Mouse (Mus musculus) cortical plate, adult 2 months (tissue): ENCODE measurements around the gene Camta1. TPM values are rescaled to one million over a fixed set of nuclear protein-coding genes. Genes with fewer than 3 reads are reported as not detected.

Source experiments
- H3K27ac ChIP-seq: fragments of 200-500 bp; 2 replicates; pipeline ENCODE4 v1.5.1; 2012; ENCODE audit warnings: low read length, control low read depth, inconsistent platforms; ENCODE audit not compliant: insufficient read depth
- H3K4me1 ChIP-seq: fragments of 200-500 bp; 2 replicates; pipeline ENCODE4 v1.6.1; 2011; ENCODE audit warnings: low read length; ENCODE audit not compliant: control insufficient read depth, insufficient read depth
- H3K4me3 ChIP-seq: fragments of 200-500 bp; 2 replicates; pipeline ENCODE4 v1.5.1; 2011; ENCODE audit warnings: mild to moderate bottlenecking, low read length, control low read depth; ENCODE audit not compliant: insufficient read depth
- CTCF ChIP-seq: fragments of 200-500 bp; IDR thresholded peaks from 2 replicates; pipeline ENCODE4 v1.5.1; 2011; ENCODE audit warnings: mild to moderate bottlenecking, control low read depth, low read length; ENCODE audit not compliant: insufficient read depth; ENCODE audit errors: extremely low read depth
- POLR2A ChIP-seq: fragments of 200-500 bp; IDR thresholded peaks from 2 replicates; pipeline ENCODE4 v1.6.1; 2011; ENCODE audit warnings: mild to moderate bottlenecking, low read length, control low read depth; ENCODE audit not compliant: insufficient read depth; ENCODE audit errors: extremely low read depth
- polyA plus RNA-seq: library from polyadenylated mRNA; depleted of rRNA; stranded (reverse); fragments of >200 nt; gene quantifications from 2 replicates; pipeline ENCODE4 v1.2.3, GENCODE M21; 2012

Gene Camta1
- polyA plus RNA-seq, 1 experiment, result 111 TPM

DNA sequence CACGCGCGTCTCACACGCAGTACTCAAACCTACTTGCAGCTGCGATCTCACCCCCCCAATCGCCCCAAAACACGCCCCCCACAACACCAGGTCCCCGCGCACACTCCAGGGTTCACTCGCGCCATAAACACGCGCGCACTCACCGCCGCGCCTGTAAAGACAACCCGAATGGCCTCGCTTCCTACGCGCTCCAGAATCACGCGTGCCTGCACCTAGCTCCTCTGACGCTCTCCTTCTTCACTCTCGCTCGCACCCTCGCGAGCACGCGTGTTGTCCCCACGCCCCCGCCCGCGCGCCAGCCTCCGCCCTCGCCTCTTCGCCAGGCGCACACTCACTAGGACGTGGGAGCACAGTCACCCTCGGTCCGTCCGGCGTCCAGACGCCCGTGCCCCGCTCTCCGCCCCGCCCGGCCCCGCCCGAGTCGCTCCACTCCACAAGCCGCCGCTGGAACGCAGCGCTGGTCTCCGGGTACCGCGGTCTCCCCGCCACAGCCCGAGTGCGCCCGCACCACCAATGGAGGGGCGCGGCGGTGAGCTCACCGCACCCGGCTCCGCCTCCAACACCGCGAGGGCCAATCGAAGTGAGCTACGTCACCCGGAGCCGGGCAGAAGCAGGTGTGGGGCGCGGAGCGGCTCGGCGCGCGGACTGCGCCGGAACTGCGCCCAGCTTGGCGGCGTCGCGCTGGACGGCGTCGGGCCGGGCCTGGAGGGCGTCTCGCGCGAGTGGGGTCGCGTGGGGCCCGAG, 753.5 kb downstream of the Camta1 start:
- Histone ChIP-seq H3K4me3 (peak overlapping the region; percentile 84), H3K27ac (peak overlapping the region; percentile 47), H3K4me1 (peaks cover 7% of the 10 kb centered on the region)
- peak; percentile 44; the same call in 1 of the 2 replicates for TF ChIP-seq POLR2A
- TF ChIP-seq CTCF, result no peak

DNA sequence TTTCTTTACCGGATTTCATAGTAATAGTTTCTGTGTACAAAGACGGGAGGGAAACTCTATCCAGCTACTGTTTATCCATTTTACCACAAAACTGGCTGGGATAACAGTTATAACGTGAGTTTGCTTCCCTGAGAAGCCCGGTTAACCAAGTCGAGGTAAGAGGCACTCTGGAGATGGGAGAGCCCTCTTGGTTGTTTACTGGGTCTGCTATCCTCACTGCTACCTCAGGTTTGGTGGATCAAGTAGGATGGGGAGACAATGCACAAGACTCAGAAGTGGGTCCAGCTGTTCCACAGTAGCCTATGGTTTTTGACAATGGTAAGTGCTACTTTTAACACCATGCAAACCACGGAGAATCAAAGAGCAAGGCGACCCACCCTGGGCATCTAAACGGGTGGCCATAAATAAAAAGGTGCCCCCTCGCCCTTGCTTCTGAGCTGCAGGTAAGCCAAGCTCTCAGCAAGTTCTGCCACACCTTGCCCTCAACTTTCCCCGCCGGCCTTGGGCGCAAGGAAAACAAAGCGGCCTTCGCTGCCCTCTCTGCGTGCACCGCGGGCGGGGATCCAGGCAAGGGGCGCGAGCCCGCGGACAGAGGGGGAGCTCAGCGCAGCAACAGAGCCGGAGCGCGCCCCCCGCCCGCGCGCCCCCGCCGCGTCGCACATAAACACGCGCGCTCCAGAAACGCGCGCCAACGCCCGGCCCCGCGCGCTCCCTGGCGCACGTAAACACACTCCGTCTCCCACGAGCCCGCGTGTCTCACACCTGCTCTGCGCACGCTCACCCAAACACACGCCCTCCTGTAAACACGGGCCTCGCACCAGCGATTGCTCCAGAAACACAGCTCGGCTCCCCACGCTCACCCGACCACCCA, 754.3 kb downstream of the Camta1 start:
- Histone ChIP-seq H3K27ac (peak overlapping the region; percentile 47), H3K4me1 (peaks cover 10% of the 10 kb centered on the region), H3K4me3 (peak overlapping the region; percentile 84)
- TF ChIP-seq CTCF (no peak), POLR2A (no peak; the same call in 1 of the 2 replicates)

DNA sequence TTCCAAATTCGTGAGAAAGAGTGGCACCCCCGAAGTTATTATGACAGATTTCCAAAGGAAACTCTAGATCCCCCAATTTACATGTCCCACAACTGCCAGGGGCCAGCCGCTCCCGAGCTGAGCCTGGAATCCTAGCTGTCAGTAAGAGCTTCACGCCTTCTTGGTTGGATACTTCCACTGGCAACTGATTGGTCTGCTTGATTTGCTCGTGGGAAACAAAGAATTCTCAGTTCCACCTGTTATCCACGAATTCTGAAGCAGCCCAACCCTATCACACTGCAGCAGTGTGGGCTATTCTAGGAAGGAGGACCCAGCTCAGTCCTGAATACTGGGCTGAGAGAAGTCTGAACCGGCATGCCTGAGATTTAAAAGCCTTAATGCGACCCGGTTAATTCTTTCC, 755.2 kb downstream of the Camta1 start:
- no peak for TF ChIP-seq CTCF
- TF ChIP-seq POLR2A, result no peak
- Histone ChIP-seq H3K4me3 (peak overlapping the region; percentile 84), H3K27ac (no peak overlapping the region), H3K4me1 (peaks cover 16% of the 10 kb centered on the region)

DNA sequence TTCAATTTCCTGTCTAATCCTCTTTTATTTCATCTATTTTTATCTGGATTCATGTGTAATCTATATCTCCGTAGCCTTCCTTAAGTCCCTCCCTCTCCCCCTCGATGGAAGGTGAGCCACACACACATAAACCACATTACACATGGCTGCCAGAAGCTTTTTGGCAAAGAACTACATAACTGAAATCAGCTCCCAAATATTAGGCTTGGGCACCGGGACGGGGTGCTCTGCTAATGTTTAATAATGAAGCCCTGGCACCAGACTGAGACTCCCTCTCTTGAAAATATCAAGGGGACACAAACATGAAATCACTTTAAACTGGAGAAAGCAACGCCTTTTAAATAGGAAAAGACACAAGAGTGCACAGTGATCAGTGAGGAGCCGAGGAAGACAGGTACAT, 755.8 kb downstream of the Camta1 start:
- TF ChIP-seq POLR2A, result no peak
- TF ChIP-seq CTCF, result no peak
- peaks cover 16% of the 10 kb centered on the region for H3K4me1 ChIP-seq
- no peak overlapping the region for H3K27ac ChIP-seq
- H3K4me3 ChIP-seq, result peak overlapping the region; percentile 84; the same call in 1 of the 2 replicates

DNA sequence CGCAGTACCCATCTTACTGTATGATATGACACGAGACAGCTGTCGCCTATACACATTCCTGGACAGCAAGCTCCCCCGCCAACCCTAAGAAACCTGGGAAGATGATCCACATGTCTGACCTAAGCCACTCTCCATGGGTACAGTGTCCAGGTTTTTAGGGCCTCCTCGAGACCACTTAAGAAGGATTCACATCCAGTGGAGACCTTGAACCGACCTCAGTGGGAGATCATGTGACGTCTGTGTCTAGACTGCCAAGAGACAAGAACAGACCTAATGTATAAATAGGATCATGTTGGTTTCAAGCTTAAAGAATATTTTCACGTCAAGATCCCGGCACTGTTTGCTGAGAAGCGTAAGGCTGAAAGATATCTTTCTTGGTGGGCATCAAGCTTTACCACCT, 757.5 kb downstream of the Camta1 start:
- no peak overlapping the region for H3K27ac ChIP-seq
- peaks cover 16% of the 10 kb centered on the region for H3K4me1 ChIP-seq
- no peak for TF ChIP-seq CTCF
- no peak for TF ChIP-seq POLR2A
- H3K4me3 ChIP-seq, result no peak overlapping the region

DNA sequence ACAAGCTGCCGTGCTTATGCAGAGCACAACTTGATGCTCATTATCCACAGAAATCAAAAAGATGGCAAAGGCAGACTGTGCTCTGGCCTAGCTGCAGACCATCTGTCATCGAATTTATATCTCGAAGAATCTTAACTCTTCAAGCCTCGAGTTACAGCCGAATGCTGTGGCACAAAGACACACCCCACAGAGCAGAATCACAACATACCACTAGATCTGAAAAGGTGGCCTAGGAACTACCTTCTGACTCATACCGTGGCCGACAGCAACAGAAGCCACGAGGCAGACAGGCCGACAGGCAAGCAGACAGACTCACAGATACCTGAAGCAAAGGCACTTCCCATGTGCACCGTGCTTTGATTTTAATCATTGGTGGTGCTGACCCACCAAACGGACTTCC, 758.0 kb downstream of the Camta1 start:
- Histone ChIP-seq H3K27ac (no peak overlapping the region), H3K4me1 (peaks cover 17% of the 10 kb centered on the region), H3K4me3 (no peak overlapping the region)
- TF ChIP-seq CTCF, result no peak
- TF ChIP-seq POLR2A, result no peak

DNA sequence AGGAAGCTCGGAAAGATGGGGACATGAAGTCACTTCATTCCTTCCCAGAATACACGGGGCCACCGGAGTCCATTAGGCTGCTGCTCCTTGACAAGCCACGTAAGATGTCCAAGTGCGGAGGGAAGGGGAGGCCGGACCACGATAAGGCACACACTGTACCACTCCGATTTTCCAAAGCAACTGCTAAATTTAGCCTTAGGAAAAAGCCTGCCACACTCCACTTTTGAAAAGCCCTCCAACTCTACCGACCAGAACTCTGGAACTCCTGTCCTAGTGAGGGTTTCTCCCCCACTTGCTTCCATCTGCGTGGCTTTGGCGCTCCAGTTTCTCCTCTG, 764.6 kb downstream of the Camta1 start:
- Histone ChIP-seq H3K4me1 (peaks cover 10% of the 10 kb centered on the region), H3K27ac (no peak overlapping the region), H3K4me3 (no peak overlapping the region)
- TF ChIP-seq CTCF, result no peak
- TF ChIP-seq POLR2A, result no peak

DNA sequence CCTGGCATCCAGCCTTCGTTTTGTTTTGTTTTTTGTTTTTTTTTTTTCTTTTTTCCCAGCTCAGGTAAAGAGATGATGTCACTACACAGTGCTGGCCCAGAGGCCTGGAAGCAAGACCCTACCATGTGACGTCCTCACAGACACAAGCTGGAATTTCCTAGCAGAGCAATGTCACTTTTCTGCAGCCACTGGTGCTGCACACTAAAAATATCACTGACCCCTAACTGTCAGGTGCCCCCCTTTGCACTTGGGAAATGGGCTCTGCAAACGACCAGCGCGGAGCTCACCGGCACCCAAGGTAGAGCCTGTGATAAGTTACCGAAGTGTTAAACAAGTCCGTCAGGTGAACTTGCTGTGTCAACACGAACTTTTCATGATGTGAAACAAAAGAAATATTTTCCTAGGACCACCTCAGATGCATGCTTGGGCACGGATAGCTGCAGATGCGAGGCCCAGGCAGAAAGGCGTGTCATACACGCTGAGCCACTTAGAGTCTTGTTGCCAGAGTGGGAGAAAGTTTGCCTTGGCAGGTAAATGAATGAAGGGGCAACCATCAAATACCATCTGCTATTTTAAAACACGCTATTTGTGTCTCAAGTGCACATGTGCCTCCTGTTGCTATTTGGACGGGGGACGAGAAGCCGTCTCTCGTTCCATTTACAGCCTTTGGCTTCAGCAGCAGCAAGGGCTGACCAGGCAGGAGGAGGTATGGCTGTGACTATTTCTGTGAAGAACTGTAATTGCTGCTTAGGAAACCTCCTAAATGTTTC, 765.2 kb downstream of the Camta1 start:
- H3K27ac ChIP-seq, result no peak overlapping the region
- no peak for TF ChIP-seq POLR2A
- TF ChIP-seq CTCF, result no peak
- peaks cover 7% of the 10 kb centered on the region for H3K4me1 ChIP-seq
- H3K4me3 ChIP-seq, result no peak overlapping the region

DNA sequence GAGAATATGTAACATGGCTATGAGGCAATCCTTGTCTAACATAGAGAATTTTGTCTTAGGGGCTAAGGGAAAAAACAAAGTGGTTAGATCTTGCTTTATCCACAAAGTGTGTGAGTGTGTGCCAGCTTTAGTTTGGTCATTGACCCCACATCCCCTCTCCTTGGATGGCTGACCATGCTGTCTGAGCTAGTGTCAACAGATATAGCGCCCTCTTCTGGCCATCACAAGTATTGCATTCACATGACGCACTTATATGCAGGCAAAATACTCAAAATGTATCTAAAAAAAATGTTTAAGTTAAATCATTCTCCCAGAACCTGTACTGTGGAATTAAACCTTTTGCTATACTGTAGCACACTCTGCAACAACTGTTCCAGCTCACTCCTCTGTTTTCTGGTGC, 766.5 kb downstream of the Camta1 start:
- TF ChIP-seq POLR2A, result no peak
- peak; percentile 62 for TF ChIP-seq CTCF
- Histone ChIP-seq H3K27ac (no peak overlapping the region), H3K4me3 (no peak overlapping the region), H3K4me1 (peaks cover 7% of the 10 kb centered on the region; the same call in 1 of the 2 replicates)

DNA sequence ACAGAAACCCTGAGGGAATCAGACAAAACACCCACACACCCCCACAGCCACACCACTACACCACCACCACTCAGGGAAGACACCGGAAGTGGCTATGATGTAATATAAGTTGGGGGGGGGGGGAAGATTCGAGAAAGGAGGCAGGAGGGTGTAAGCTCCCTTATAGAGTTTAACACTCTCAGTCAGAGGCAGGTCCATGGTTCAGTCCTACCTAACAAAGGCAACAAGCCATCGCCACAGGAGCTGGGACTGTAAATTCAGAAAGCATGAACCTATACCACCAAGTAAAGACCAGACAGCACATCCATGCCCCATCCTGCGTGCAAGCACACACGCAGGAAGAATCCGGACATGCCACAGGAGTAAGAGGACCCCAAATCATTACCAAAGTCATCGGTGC, 772.4 kb downstream of the Camta1 start, which contains the start of gene Gm13090:
Gene Gm13090 (plus strand): TSS at position 301 of the 400 bp plus-strand sequence.
- peaks cover 2% of the 10 kb centered on the region; the same call in 1 of the 2 replicates for H3K4me1 ChIP-seq
- H3K4me3 ChIP-seq, result no peak within 1 kb of the TSS
- H3K27ac ChIP-seq, result 0 out of 2 replicates have a peak within 1 kb of the TSS, but pooled peaks have one; percentile 23
- TF ChIP-seq CTCF (no peak), POLR2A (no peak)
